Mouse (Mus musculus) liver, adult (tissue): ENCODE results near the gene 1110059G10Rik.

Source experiments
- GATA4 ChIP-seq: IDR thresholded peaks from 2 replicates; pipeline ENCODE4 v1.6.1; 2014; ENCODE audit warnings: mild to moderate bottlenecking, low read length; ENCODE audit not compliant: insufficient replicate concordance

Gene 1110059G10Rik

GRCm38 (mm10) chr9:122950643-122951475 lies at the start of gene 1110059G10Rik, which contains the start of gene Kif15:
1110059G10Rik (minus strand) TSS chr9:122951000.
Kif15 (plus strand) TSS chr9:122951046.
- TF ChIP-seq GATA4, result peak; percentile 71; the same call in 1 of the 2 replicates

GRCm38 (mm10) chr9:122999193-122999586 lies 48.4 kb upstream of the 1110059G10Rik start:
- TF ChIP-seq GATA4, result no peak

GRCm38 (mm10) chr9:122998406-122999192 lies 47.8 kb upstream of the 1110059G10Rik start:
- no peak for TF ChIP-seq GATA4

- TF ChIP-seq GATA4, result no peak
Measured at GRCm38 (mm10) chr9:122928915-122929314, 21.9 kb downstream of the 1110059G10Rik start.

- TF ChIP-seq GATA4, result no peak
Measured at GRCm38 (mm10) chr9:122922936-122923381, 27.8 kb downstream of the 1110059G10Rik start, which contains the start of gene Zfp105. Zfp105 (plus strand) TSS chr9:122923072.

GRCm38 (mm10) chr9:122922436-122922835 lies 28.4 kb downstream of the 1110059G10Rik start:
- no peak for TF ChIP-seq GATA4

GRCm38 (mm10) chr9:122902717-122903535 lies 47.9 kb downstream of the 1110059G10Rik start:
- no peak for TF ChIP-seq GATA4

- TF ChIP-seq GATA4, result no peak
Measured at GRCm38 (mm10) chr9:122901047-122901446, 49.8 kb downstream of the 1110059G10Rik start.
